Mouse (Mus musculus) E14TG2a.4 (cell line): ENCODE data around the gene Gm18596.
"Not testable (repeated sequence)": the region's sequence is repeated elsewhere in the genome, so short reads cannot be mapped to it uniquely, and the experiment has no call there.

Source experiments
- H3K27me3 ChIP-seq: 2 replicates; pipeline ENCODE4 v1.6.1; 2014; ENCODE audit warnings: low read length, control low read depth; ENCODE audit not compliant: insufficient read depth
- H3K36me3 ChIP-seq: 2 replicates; pipeline ENCODE4 v1.6.1; 2014; ENCODE audit warnings: low read length, control low read depth; ENCODE audit not compliant: insufficient read depth
- H3K4me1 ChIP-seq: replicated peaks from 2 replicates; pipeline ENCODE4 v1.6.1; 2014; ENCODE audit warnings: low read depth, low read length, control low read depth
- H3K4me3 ChIP-seq: replicated peaks from 2 replicates; pipeline ENCODE4 v1.5.1; 2014; ENCODE audit warnings: mild to moderate bottlenecking, low read length
- H3K9me3 ChIP-seq: 2 replicates; pipeline ENCODE4 v1.6.1; 2014; ENCODE audit warnings: low read length, control low read depth
- CTCF ChIP-seq: conservative IDR thresholded peaks from 2 replicates; pipeline ENCODE4 v1.5.1; 2014; ENCODE audit warnings: low read length
- NANOG ChIP-seq: IDR thresholded peaks from 2 replicates; pipeline ENCODE4 v1.6.1; 2014; ENCODE audit warnings: borderline replicate concordance, low read length, mixed read lengths
- POU5F1 ChIP-seq: IDR thresholded peaks from 2 replicates; pipeline ENCODE4 v1.6.1; 2014; ENCODE audit warnings: low read length, borderline replicate concordance

Gene Gm18596

DNA sequence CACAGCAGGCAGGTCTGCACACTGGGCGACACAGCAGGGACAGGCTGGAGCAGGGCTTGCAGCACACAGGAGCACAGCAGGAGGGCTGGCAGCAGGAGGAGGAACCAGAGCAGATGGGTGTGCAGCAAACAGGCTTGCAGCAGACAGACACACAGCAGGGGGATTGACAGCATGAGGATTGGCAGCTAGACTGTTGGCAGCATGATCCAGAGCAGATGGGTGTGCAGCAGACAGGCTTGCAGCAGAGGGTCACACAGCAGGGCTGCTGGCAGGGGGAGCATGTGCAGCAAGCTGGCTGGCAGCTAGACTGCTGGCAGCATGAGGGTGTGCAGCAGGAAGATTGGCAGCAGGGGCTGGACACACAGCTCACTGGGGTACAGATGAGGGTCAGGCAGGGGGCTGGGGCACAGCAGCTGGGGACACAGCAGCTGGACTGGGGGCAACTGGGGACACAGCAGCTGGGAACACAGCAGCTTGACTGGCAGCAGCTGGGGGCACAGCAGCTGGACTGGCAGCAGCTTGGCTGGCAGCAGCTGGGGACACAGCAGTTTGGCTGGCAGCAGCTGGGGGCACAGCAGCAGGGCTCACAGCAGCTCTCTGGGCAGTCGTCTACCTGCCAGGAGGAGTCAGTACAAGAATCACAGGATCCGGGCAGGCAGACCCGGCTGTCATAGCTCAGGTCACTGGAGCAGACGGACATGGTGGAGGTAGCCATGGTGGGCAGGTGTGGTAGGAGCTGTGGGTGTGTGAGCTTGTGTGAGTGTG, at the start of gene Gm18596:
Gene Gm18596 (minus strand): TSS at position 715 of the 765 bp plus-strand sequence.
- H3K4me1 ChIP-seq, H3K9me3 ChIP-seq, H3K36me3 ChIP-seq, H3K4me3 ChIP-seq, H3K27me3 ChIP-seq: not testable (repeated sequence)

DNA sequence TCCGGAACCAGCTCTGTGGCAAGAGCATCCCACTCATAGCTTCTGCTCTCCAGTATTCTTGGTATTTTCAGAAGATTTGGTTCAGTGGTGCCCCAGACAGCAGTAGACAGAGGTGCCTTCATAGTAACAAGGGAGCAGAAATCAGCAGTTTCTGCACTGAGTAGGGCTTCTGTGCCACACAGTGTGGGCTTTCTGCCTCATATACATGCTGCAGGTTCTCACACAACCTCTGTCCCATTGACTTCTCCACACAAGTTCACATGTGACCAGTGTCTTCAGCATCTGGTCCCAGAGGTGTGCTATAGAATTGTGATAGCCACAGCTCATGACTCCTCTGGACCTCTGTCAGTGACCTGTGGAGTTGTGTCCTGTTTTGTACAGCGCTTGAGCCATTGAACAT, 46.2 kb upstream of the Gm18596 start:
- no peaks in the 10 kb centered on the region for H3K4me1 ChIP-seq
- no peaks in the 10 kb centered on the region for H3K9me3 ChIP-seq
- H3K36me3 ChIP-seq = no peaks in the 10 kb centered on the region
- H3K4me3 ChIP-seq = no peak overlapping the region
- TF ChIP-seq NANOG (no peak), CTCF (no peak), POU5F1 (no peak)
- no peaks in the 10 kb centered on the region for H3K27me3 ChIP-seq

DNA sequence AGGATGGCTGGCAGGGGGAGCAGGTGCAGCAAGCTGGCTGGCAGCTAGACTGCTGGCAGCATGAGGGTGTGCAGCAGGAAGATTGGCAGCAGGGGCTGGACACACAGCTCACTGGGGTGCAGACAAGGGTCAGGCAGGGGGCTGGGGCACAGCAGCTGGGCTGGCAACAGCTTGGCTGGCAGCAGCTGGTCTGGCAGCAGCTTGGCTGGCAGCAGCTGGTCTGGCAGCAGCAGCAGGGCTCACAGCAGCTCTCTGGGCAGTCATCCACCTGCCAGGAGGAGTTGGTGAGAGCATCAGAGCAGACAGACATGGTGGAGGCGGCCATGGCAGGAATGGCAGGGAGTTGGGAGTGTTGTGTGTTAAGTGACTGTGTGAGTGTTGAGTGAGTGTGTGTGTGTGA, 45.4 kb upstream of the Gm18596 start, which contains the start of gene Gm7137:
Gene Gm7137 (minus strand): TSS at position 325 of the 400 bp plus-strand sequence.
- H3K36me3 ChIP-seq, H3K27me3 ChIP-seq, H3K4me1 ChIP-seq, H3K4me3 ChIP-seq, H3K9me3 ChIP-seq: not testable (repeated sequence)

DNA sequence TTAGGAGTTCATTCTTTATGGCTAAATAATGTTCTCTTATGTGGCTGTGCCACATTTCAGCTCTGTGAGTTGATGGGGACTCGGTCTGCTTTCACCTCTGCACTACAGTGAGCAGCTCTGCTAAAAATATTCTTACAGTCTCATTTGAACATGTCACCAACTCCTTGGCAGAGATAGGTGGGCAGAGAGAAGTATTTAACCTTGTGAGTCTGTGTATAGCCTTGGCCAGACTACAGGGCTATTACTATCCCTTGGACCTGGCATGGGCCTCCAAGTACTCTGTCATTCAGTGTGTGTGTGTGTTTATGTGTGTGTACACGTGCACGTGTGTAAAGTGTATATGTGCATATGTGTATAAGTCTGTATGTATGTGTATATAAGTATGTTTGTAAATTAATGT, 41.0 kb upstream of the Gm18596 start:
- H3K27me3 ChIP-seq, H3K9me3 ChIP-seq, H3K36me3 ChIP-seq: not testable (repeated sequence)

GRCm38 (mm10) chr10:77782442-77782841, 40.0 kb upstream of the Gm18596 start, which contains the start of gene Gm3250:
Gene Gm3250, minus strand, starts transcription at chr10:77782542.
- H3K4me3 ChIP-seq, H3K27me3 ChIP-seq, H3K9me3 ChIP-seq, H3K4me1 ChIP-seq, H3K36me3 ChIP-seq: not testable (repeated sequence)

More for the DNA sequence above, 41.0 kb upstream of the Gm18596 start:
- not testable (repeated sequence) for H3K4me1 ChIP-seq, H3K4me3 ChIP-seq

DNA sequence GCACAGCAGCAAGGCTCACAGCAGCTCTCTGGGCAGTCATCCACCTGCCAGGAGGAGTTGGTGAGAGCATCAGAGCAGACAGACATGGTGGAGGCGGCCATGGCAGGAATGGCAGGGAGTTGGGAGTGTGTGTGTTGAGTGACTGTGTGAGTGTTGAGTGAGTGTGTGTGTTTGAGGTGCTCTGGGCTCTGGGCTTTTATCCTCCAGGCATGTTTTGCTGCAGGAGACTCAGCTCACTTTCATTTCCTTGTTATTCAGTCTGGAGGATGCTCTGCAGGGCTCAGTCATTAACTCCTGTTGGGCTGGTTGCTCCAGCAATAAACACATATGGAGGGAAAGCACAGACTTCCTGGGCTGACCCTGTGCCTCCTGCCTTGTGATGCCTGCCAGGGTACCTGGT, 34.4 kb upstream of the Gm18596 start, which contains the start of gene Gm7138:
Gene Gm7138 (minus strand): TSS at position 101 of the 400 bp plus-strand sequence.
- not testable (repeated sequence) for H3K4me3 ChIP-seq, H3K9me3 ChIP-seq, H3K27me3 ChIP-seq, H3K36me3 ChIP-seq, H3K4me1 ChIP-seq

GRCm38 (mm10) chr10:77772142-77772541, 29.7 kb upstream of the Gm18596 start:
- not testable (repeated sequence) for H3K4me1 ChIP-seq, H3K27me3 ChIP-seq, H3K36me3 ChIP-seq, H3K4me3 ChIP-seq, H3K9me3 ChIP-seq

GRCm38 (mm10) chr10:77771225-77771624, 28.8 kb upstream of the Gm18596 start, which contains the start of gene Gm3238:
Gene Gm3238, minus strand, starts transcription at chr10:77771325.
- not testable (repeated sequence) for H3K36me3 ChIP-seq, H3K27me3 ChIP-seq, H3K4me1 ChIP-seq, H3K9me3 ChIP-seq, H3K4me3 ChIP-seq

- Histone ChIP-seq H3K9me3 (no peaks in the 10 kb centered on the region), H3K4me3 (no peak overlapping the region), H3K27me3 (no peaks in the 10 kb centered on the region), H3K4me1 (no peaks in the 10 kb centered on the region), H3K36me3 (no peaks in the 10 kb centered on the region)
- TF ChIP-seq CTCF = no peak
- TF ChIP-seq POU5F1 = no peak
- TF ChIP-seq NANOG = no peak
Observed at GRCm38 (mm10) chr10:77769727-77770126, 27.3 kb upstream of the Gm18596 start.

DNA sequence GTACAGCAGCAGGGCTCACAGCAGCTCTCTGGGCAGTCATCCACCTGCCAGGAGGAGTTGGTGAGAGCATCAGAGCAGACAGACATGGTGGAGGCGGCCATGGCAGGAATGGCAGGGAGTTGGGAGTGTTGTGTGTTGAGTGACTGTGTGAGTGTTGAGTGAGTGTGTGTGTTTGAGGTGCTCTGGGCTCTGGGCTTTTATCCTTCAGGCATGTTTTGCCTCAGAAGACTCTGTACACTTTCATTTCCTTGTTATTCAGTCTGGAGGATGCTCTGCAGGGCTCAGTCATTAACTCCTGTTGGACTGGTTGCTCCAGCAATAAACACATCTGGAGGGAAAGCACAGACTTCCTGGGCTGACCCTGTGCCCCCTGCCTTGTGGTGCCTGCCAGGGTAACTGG, 17.1 kb upstream of the Gm18596 start, which contains the start of gene Gm3233:
Gene Gm3233 (minus strand): TSS at position 101 of the 400 bp plus-strand sequence.
- not testable (repeated sequence) for H3K27me3 ChIP-seq, H3K4me1 ChIP-seq, H3K36me3 ChIP-seq, H3K9me3 ChIP-seq, H3K4me3 ChIP-seq
